Mouse (Mus musculus): ENCODE data around the gene 4930432K21Rik. TPM values are rescaled to one million over a fixed set of nuclear protein-coding genes. Genes with fewer than 3 reads are reported as not detected.

The 4930432K21Rik gene
- polyA plus RNA-seq, 1 experiment, result 0.72 TPM

- peaks cover 18% of the 10 kb centered on the region for H3K27me3 ChIP-seq (replicated peaks)
- no peaks in the 10 kb centered on the region for H3K36me3 ChIP-seq (replicated peaks; ENCODE audit: low read length)
- no peak overlapping the region for H3K4me3 ChIP-seq (replicated peaks)
- H3K4me1 ChIP-seq, result no peaks in the 10 kb centered on the region
- peaks cover 9% of the 10 kb centered on the region for H3K9me3 ChIP-seq
- TF ChIP-seq GATA1 (IDR thresholded peaks at IDR 0.05; ENCODE audit: borderline replicate concordance, low read length) (no peak), FLI1 (IDR thresholded peaks at IDR 0.05; ENCODE audit: low read length) (no peak)
These were observed 32.2 kb upstream of the 4930432K21Rik start for GRCm38 (mm10) chr8:84115646-84116045.

GRCm38 (mm10) chr8:84122151-84122550 is 25.7 kb upstream of the 4930432K21Rik start:
- H3K4me3 ChIP-seq (replicated peaks), result no peak overlapping the region
- H3K9me3 ChIP-seq, result peaks cover 9% of the 10 kb centered on the region
- peaks cover 19% of the 10 kb centered on the region for H3K4me1 ChIP-seq
- H3K27me3 ChIP-seq (replicated peaks), result peaks cover 30% of the 10 kb centered on the region
- no peaks in the 10 kb centered on the region for H3K36me3 ChIP-seq (replicated peaks; ENCODE audit: low read length)
- no peak for TF ChIP-seq FLI1 (IDR thresholded peaks at IDR 0.05; ENCODE audit: low read length)
- TF ChIP-seq GATA1 (IDR thresholded peaks at IDR 0.05; ENCODE audit: borderline replicate concordance, low read length), result no peak

- Histone ChIP-seq H3K4me3 (replicated peaks) (no peak within 1 kb of the TSS), H3K36me3 (replicated peaks; ENCODE audit: low read length) (peaks cover 3% of the 10 kb centered on the region), H3K4me1 (peaks cover 36% of the 10 kb centered on the region), H3K9me3 (no peaks in the 10 kb centered on the region), H3K27me3 (replicated peaks) (peaks cover 43% of the 10 kb centered on the region)
- no peak for TF ChIP-seq FLI1 (IDR thresholded peaks at IDR 0.05; ENCODE audit: low read length)
- TF ChIP-seq GATA1 (IDR thresholded peaks at IDR 0.05; ENCODE audit: borderline replicate concordance, low read length), result no peak
These were observed 22.2 kb upstream of the 4930432K21Rik start, which contains the start of gene Podnl1 for GRCm38 (mm10) chr8:84125656-84126055. TSS of gene Podnl1 (plus strand) at chr8:84125989.

- H3K27me3 ChIP-seq (replicated peaks), result peaks cover 41% of the 10 kb centered on the region
- H3K9me3 ChIP-seq, result no peaks in the 10 kb centered on the region
- H3K36me3 ChIP-seq (replicated peaks; ENCODE audit: low read length), result peaks cover 14% of the 10 kb centered on the region
- no peak for TF ChIP-seq GATA1 (IDR thresholded peaks at IDR 0.05; ENCODE audit: borderline replicate concordance, low read length)
- TF ChIP-seq FLI1 (IDR thresholded peaks at IDR 0.05; ENCODE audit: low read length), result no peak
- H3K4me3 ChIP-seq (replicated peaks), result no peak overlapping the region
- H3K4me1 ChIP-seq, result peaks cover 36% of the 10 kb centered on the region
These were observed 21.1 kb upstream of the 4930432K21Rik start for GRCm38 (mm10) chr8:84126742-84127141.

GRCm38 (mm10) chr8:84127202-84127901 is 20.5 kb upstream of the 4930432K21Rik start:
- peak overlapping the region; percentile 35 for H3K4me3 ChIP-seq (replicated peaks)
- TF ChIP-seq FLI1 (IDR thresholded peaks at IDR 0.05; ENCODE audit: low read length) (no peak), GATA1 (IDR thresholded peaks at IDR 0.05; ENCODE audit: borderline replicate concordance, low read length) (no peak)

GRCm38 (mm10) chr8:84128277-84128676 is 19.5 kb upstream of the 4930432K21Rik start:
- Histone ChIP-seq H3K36me3 (replicated peaks; ENCODE audit: low read length) (peaks cover 30% of the 10 kb centered on the region), H3K4me1 (peaks cover 36% of the 10 kb centered on the region), H3K4me3 (replicated peaks) (no peak overlapping the region), H3K27me3 (replicated peaks) (peaks cover 39% of the 10 kb centered on the region), H3K9me3 (no peaks in the 10 kb centered on the region)
- TF ChIP-seq GATA1 (IDR thresholded peaks at IDR 0.05; ENCODE audit: borderline replicate concordance, low read length) (no peak), FLI1 (IDR thresholded peaks at IDR 0.05; ENCODE audit: low read length) (no peak)

More at GRCm38 (mm10) chr8:84127202-84127901, 20.5 kb upstream of the 4930432K21Rik start:
- Histone ChIP-seq H3K9me3 (no peaks in the 10 kb centered on the region), H3K27me3 (replicated peaks) (peaks cover 40% of the 10 kb centered on the region), H3K4me1 (peaks cover 36% of the 10 kb centered on the region), H3K36me3 (replicated peaks; ENCODE audit: low read length) (peaks cover 20% of the 10 kb centered on the region)

GRCm38 (mm10) chr8:84130806-84131205 is 17.0 kb upstream of the 4930432K21Rik start:
- no peak overlapping the region for H3K4me3 ChIP-seq (replicated peaks)
- H3K27me3 ChIP-seq (replicated peaks), result peaks cover 30% of the 10 kb centered on the region
- H3K9me3 ChIP-seq, result no peaks in the 10 kb centered on the region
- TF ChIP-seq GATA1 (IDR thresholded peaks at IDR 0.05; ENCODE audit: borderline replicate concordance, low read length) (no peak), FLI1 (IDR thresholded peaks at IDR 0.05; ENCODE audit: low read length) (no peak)
- H3K36me3 ChIP-seq (replicated peaks; ENCODE audit: low read length), result peaks cover 55% of the 10 kb centered on the region
- H3K4me1 ChIP-seq, result peaks cover 30% of the 10 kb centered on the region

GRCm38 (mm10) chr8:84132225-84132624 is 15.6 kb upstream of the 4930432K21Rik start:
- no peak for TF ChIP-seq GATA1 (IDR thresholded peaks at IDR 0.05; ENCODE audit: borderline replicate concordance, low read length)
- no peak for TF ChIP-seq FLI1 (IDR thresholded peaks at IDR 0.05; ENCODE audit: low read length)
- H3K36me3 ChIP-seq (replicated peaks; ENCODE audit: low read length), result peaks cover 69% of the 10 kb centered on the region
- no peaks in the 10 kb centered on the region for H3K9me3 ChIP-seq

GRCm38 (mm10) chr8:84137848-84138247 is 10.0 kb upstream of the 4930432K21Rik start:
- no peak for TF ChIP-seq FLI1 (IDR thresholded peaks at IDR 0.05; ENCODE audit: low read length)
- TF ChIP-seq GATA1 (IDR thresholded peaks at IDR 0.05; ENCODE audit: borderline replicate concordance, low read length), result no peak
- no peaks in the 10 kb centered on the region for H3K9me3 ChIP-seq
- H3K27me3 ChIP-seq (replicated peaks), result no peaks in the 10 kb centered on the region
- no peaks in the 10 kb centered on the region for H3K4me1 ChIP-seq
- H3K4me3 ChIP-seq (replicated peaks), result no peak overlapping the region
- H3K36me3 ChIP-seq (replicated peaks; ENCODE audit: low read length), result peaks cover 99% of the 10 kb centered on the region

More at GRCm38 (mm10) chr8:84132225-84132624, 15.6 kb upstream of the 4930432K21Rik start:
- Histone ChIP-seq H3K4me3 (replicated peaks) (no peak overlapping the region), H3K27me3 (replicated peaks) (peaks cover 16% of the 10 kb centered on the region), H3K4me1 (peaks cover 16% of the 10 kb centered on the region)

- TF ChIP-seq FLI1 (IDR thresholded peaks at IDR 0.05; ENCODE audit: low read length) (no peak), GATA1 (IDR thresholded peaks at IDR 0.05; ENCODE audit: borderline replicate concordance, low read length) (no peak)
These were observed 7.0 kb upstream of the 4930432K21Rik start for GRCm38 (mm10) chr8:84140838-84141237.

More at GRCm38 (mm10) chr8:84140838-84141237, 7.0 kb upstream of the 4930432K21Rik start:
- peaks cover 12% of the 10 kb centered on the region for H3K4me1 ChIP-seq
- H3K36me3 ChIP-seq (replicated peaks; ENCODE audit: low read length), result peaks cover 97% of the 10 kb centered on the region
- no peak overlapping the region for H3K4me3 ChIP-seq (replicated peaks)
- no peaks in the 10 kb centered on the region for H3K9me3 ChIP-seq
- no peaks in the 10 kb centered on the region for H3K27me3 ChIP-seq (replicated peaks)

All from megakaryocyte, embryonic 14.5 days (primary cell).